Mouse (Mus musculus): Measurements from ENCODE around the gene Ncam1. TPM values are rescaled to one million over a fixed set of nuclear protein-coding genes. Genes with fewer than 3 reads are reported as not detected.

Ncam1 gene
- total and polyA plus RNA-seq, 2 experiments from 2014 or later = 517 to 524 TPM

DNA sequence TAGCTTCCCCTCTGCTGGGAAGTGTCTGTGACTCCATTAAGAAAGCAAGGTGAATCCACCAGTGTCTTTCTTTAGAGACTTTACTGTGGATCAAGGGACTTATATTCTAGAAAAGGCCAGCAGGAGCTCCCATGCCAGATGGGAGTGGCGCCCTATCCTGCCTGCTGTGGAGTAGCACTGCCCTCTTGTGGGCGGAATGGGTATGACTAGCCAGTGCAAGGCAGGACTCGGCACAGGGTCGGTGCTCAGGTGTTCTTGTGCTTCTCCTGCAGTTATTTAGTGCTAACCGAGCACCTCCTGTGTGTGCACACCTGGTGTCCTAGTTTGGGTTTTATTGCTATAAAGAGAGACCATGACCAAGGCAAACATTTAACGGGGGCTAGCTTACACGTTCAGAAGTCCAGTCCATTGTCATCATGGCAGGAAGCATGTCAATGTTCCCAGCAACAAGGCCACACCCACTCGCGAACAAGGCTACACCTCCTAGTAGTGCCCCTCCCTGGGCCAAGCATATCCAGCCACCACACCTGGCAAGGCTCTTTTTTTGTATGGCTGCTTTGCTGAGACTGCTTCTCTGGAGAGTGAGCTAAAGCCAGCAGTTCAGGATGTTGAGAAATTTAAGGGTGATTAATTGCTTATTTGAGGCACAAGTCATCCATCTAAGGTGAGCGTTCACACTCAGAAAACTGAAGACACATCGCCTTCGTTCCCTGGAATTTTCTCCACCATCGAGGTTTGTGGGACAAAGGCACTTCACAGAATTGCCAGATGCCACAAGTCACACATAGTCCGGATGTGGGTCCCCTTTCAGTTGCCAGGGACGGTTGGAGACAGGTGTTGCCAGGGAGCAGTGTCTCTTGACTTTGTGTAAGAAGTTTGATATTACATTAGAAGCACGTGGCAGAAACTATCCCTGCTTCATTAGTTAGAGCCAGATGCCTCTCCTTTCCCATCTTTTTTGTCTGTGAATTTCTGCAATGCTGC, 309.5 kb downstream of the Ncam1 start:
- H3K27me3 ChIP-seq (ENCODE audit: insufficient read depth, low read length) = no peaks in the 10 kb centered on the region
- DNase-seq (peak; percentile 91), ATAC-seq (peak; percentile 64; the same call in 1 of the 2 replicates)
- H3K4me3 ChIP-seq (ENCODE audit: low read depth, low read length) = no peak overlapping the region
- H3K9ac ChIP-seq = no peak overlapping the region
- peak; percentile 100 for TF ChIP-seq CTCF (IDR thresholded peaks at IDR 0.05; ENCODE audit: low read depth)
- WGBS = 33% methylated on average over 16 of the region's 16 CpGs
- H3K4me2 ChIP-seq (ENCODE audit: low read depth) = peak overlapping the region; percentile 21
- H3K9me3 ChIP-seq (ENCODE audit: low read length) = no peaks in the 10 kb centered on the region
- H3K27ac ChIP-seq (ENCODE audit: low read depth, low read length) = no peak overlapping the region
- no peaks in the 10 kb centered on the region for H3K4me1 ChIP-seq (ENCODE audit: insufficient read depth)
- no peaks in the 10 kb centered on the region for H3K36me3 ChIP-seq (ENCODE audit: insufficient read depth)

DNA sequence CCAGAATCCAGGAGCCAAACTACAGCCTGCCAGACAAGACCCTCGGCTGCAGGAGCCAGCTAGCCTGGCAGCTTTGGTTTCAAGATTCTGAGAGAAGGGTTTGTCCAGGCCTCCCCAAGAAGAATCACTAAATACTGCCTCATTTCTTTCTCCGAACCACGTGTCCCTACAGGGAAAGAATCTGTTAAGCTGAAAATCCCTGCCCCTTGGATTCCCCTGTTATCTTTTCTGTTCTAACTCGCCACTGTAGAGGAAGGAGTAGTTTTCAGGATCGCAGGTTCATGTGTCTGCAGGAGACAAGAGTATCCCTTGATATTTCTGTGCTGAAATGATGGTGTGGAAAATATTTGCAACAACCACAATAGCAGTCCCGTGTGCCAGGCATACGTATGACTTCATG, 310.5 kb downstream of the Ncam1 start:
- 75% methylated on average over 7 of the region's 7 CpGs for WGBS
- Histone ChIP-seq H3K36me3 (ENCODE audit: insufficient read depth) (no peaks in the 10 kb centered on the region), H3K27me3 (ENCODE audit: insufficient read depth, low read length) (no peaks in the 10 kb centered on the region), H3K4me1 (ENCODE audit: insufficient read depth) (no peaks in the 10 kb centered on the region), H3K4me2 (ENCODE audit: low read depth) (no peak overlapping the region), H3K9me3 (ENCODE audit: low read length) (no peaks in the 10 kb centered on the region), H3K27ac (ENCODE audit: low read depth, low read length) (no peak overlapping the region), H3K9ac (no peak overlapping the region), H3K4me3 (ENCODE audit: low read depth, low read length) (no peak overlapping the region)
- TF ChIP-seq CTCF (IDR thresholded peaks at IDR 0.05; ENCODE audit: low read depth) = no peak
- DNase-seq (no peak), ATAC-seq (no peak)

DNA sequence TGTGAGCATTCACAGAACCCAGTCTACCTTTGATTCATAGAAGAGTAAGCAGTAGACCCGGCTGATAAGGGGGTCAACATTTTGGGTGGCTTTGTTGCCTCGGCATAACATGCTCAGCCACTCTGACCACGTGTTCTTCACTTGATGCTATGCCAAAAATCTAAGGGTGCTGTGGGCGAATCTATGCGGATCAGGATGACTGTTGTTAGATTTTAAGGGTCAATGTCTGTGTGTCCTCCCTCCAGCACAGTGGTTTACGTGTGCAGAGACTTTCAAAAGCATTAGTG, 311.1 kb downstream of the Ncam1 start:
- Histone ChIP-seq H3K27ac (ENCODE audit: low read depth, low read length) (no peak overlapping the region), H3K4me3 (ENCODE audit: low read depth, low read length) (no peak overlapping the region), H3K36me3 (ENCODE audit: insufficient read depth) (no peaks in the 10 kb centered on the region), H3K4me2 (ENCODE audit: low read depth) (no peak overlapping the region), H3K9me3 (ENCODE audit: low read length) (no peaks in the 10 kb centered on the region), H3K4me1 (ENCODE audit: insufficient read depth) (no peaks in the 10 kb centered on the region), H3K27me3 (ENCODE audit: insufficient read depth, low read length) (no peaks in the 10 kb centered on the region), H3K9ac (no peak overlapping the region)
- DNase-seq (no peak), ATAC-seq (no peak)
- TF ChIP-seq CTCF (IDR thresholded peaks at IDR 0.05; ENCODE audit: low read depth) = no peak
- WGBS = 84% methylated on average over 6 of the region's 6 CpGs

- ATAC-seq (no peak), DNase-seq (peak; percentile 30)
- no peaks in the 10 kb centered on the region for H3K27me3 ChIP-seq (ENCODE audit: insufficient read depth, low read length)
- WGBS = 69% methylated on average over 9 of the region's 9 CpGs
- H3K9ac ChIP-seq = no peak overlapping the region
- H3K9me3 ChIP-seq (ENCODE audit: low read length) = no peaks in the 10 kb centered on the region
- H3K27ac ChIP-seq (ENCODE audit: low read depth, low read length) = no peak overlapping the region
- H3K4me3 ChIP-seq (ENCODE audit: low read depth, low read length) = no peak overlapping the region
- no peaks in the 10 kb centered on the region for H3K4me1 ChIP-seq (ENCODE audit: insufficient read depth)
- no peak overlapping the region for H3K4me2 ChIP-seq (ENCODE audit: low read depth)
- TF ChIP-seq CTCF (IDR thresholded peaks at IDR 0.05; ENCODE audit: low read depth) = no peak
- H3K36me3 ChIP-seq (ENCODE audit: insufficient read depth) = no peaks in the 10 kb centered on the region
These were observed 311.7 kb downstream of the Ncam1 start for GRCm38 (mm10) chr9:49486805-49487656.

DNA sequence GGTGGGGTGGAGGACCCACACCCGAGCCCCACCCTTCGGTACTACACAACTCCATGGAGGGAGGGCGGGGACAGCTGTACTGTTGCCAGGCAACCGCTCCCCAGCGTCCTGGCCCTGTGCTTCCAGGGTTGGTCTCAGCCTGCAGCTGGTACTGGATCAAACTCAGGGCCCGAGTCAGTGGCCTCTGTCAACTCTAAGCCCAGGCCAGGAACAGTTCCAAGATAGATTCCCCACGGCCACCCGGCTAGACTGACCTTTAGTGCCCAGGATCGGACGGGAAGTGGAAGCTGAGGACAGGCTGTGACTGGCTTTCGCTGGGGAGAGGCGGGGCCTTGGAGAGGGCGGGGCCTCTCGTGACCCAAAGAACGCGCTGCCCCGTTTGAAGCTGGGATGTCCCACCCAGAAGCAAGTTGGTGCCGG, 312.8 kb downstream of the Ncam1 start, which contains the start of gene Ttc12:
Gene Ttc12 (minus strand): TSS at position 334 of the 420 bp plus-strand sequence.
- peak within 1 kb of the TSS; percentile 45 for H3K9ac ChIP-seq
- no peaks in the 10 kb centered on the region for H3K9me3 ChIP-seq (ENCODE audit: low read length)
- TF ChIP-seq CTCF (IDR thresholded peaks at IDR 0.05; ENCODE audit: low read depth) = no peak
- peak within 1 kb of the TSS; percentile 39 for H3K4me3 ChIP-seq (ENCODE audit: low read depth, low read length)
- H3K4me2 ChIP-seq (ENCODE audit: low read depth) = peak within 1 kb of the TSS; percentile 81
- no peaks in the 10 kb centered on the region for H3K36me3 ChIP-seq (ENCODE audit: insufficient read depth)
- WGBS = 1% methylated on average over 18 of the region's 18 CpGs
- no peaks in the 10 kb centered on the region for H3K4me1 ChIP-seq (ENCODE audit: insufficient read depth)
- H3K27me3 ChIP-seq (ENCODE audit: insufficient read depth, low read length) = no peaks in the 10 kb centered on the region
- DNase-seq (peak; percentile 71), ATAC-seq (peak; percentile 84)
- H3K27ac ChIP-seq (ENCODE audit: low read depth, low read length) = no peak within 1 kb of the TSS

DNA sequence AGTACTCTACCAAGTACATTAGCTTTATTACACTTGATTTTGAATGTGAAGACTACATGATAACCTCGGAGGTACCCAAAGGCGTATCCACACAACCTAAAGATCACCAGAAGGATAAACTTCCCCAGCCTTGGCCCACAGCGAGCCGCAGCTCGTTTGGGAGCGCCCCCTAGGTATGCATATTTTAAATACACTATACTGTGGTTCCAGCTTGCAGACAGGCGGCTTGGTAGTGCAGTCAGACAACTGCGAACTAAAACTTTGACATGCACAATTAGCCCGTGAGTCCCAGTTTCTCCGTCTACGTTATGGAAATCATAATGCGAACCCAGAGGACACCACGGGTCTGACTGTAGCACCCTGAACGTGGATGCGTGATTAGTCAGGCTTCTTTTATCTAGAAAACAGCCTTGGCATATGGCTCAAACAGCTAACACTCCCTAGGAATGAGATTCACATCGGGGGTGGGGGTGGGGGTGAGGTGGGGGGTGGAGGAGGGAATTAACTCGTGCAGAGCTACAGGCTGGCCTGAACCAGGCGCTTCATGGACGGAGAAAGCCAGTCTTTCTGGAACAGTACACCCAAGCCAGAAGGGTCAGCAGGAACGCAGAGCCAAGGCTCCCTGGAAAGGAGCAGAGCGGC, 313.4 kb downstream of the Ncam1 start:
- H3K9ac ChIP-seq = peak overlapping the region; percentile 45
- H3K36me3 ChIP-seq (ENCODE audit: insufficient read depth) = no peaks in the 10 kb centered on the region
- TF ChIP-seq CTCF (IDR thresholded peaks at IDR 0.05; ENCODE audit: low read depth) = peak; percentile 72
- ATAC-seq (peak; percentile 64), DNase-seq (peak; percentile 75)
- WGBS = 4% methylated on average over 21 of the region's 21 CpGs
- no peaks in the 10 kb centered on the region for H3K27me3 ChIP-seq (ENCODE audit: insufficient read depth, low read length)
- peak overlapping the region; percentile 81 for H3K4me2 ChIP-seq (ENCODE audit: low read depth)
- H3K27ac ChIP-seq (ENCODE audit: low read depth, low read length) = no peak overlapping the region
- no peaks in the 10 kb centered on the region for H3K9me3 ChIP-seq (ENCODE audit: low read length)
- H3K4me3 ChIP-seq (ENCODE audit: low read depth, low read length) = peak overlapping the region; percentile 39
- no peaks in the 10 kb centered on the region for H3K4me1 ChIP-seq (ENCODE audit: insufficient read depth)
